Mouse (Mus musculus): ENCODE data around the gene Sh3bp2.

Sh3bp2 gene

GRCm38 (mm10) chr5:34525663-34526476 is at the start of gene Sh3bp2:
Sh3bp2 (plus strand) TSS chr5:34525838.
- DNase-seq = peak; percentile 82

- no peak for DNase-seq
Measured at GRCm38 (mm10) chr5:34480926-34481325, 44.7 kb upstream of the Sh3bp2 start.

- no peak for DNase-seq
Measured at GRCm38 (mm10) chr5:34485731-34486130, 39.9 kb upstream of the Sh3bp2 start.

GRCm38 (mm10) chr5:34487320-34488090 is 38.1 kb upstream of the Sh3bp2 start:
- no peak for DNase-seq

GRCm38 (mm10) chr5:34488741-34489417 is 36.8 kb upstream of the Sh3bp2 start:
- no peak for DNase-seq

- DNase-seq = no peak
Measured at GRCm38 (mm10) chr5:34489418-34489787, 36.2 kb upstream of the Sh3bp2 start.

GRCm38 (mm10) chr5:34496745-34497144 is 28.9 kb upstream of the Sh3bp2 start:
- no peak for DNase-seq

GRCm38 (mm10) chr5:34500886-34501285 is 24.8 kb upstream of the Sh3bp2 start:
- no peak for DNase-seq

GRCm38 (mm10) chr5:34501588-34501987 is 24.1 kb upstream of the Sh3bp2 start:
- no peak for DNase-seq

- DNase-seq = no peak
Measured at GRCm38 (mm10) chr5:34502411-34502810, 23.2 kb upstream of the Sh3bp2 start.

GRCm38 (mm10) chr5:34502821-34503220 is 22.8 kb upstream of the Sh3bp2 start:
- no peak for DNase-seq

GRCm38 (mm10) chr5:34512486-34512885 is 13.2 kb upstream of the Sh3bp2 start:
- no peak for DNase-seq

- peak; percentile 62 for DNase-seq
Measured at GRCm38 (mm10) chr5:34513466-34514217, 12.0 kb upstream of the Sh3bp2 start, which contains the start of gene Tnip2. Tnip2 (minus strand) TSS chr5:34513991.

- no peak for DNase-seq
Measured at GRCm38 (mm10) chr5:34514218-34514566, 11.4 kb upstream of the Sh3bp2 start.

- DNase-seq = no peak
Measured at GRCm38 (mm10) chr5:34515096-34515495, 10.5 kb upstream of the Sh3bp2 start.

- DNase-seq = peak; percentile 72
Measured at GRCm38 (mm10) chr5:34517913-34518312, 7.7 kb upstream of the Sh3bp2 start.

GRCm38 (mm10) chr5:34519389-34519910 is 6.2 kb upstream of the Sh3bp2 start:
- no peak for DNase-seq

GRCm38 (mm10) chr5:34520458-34521209 is 5.0 kb upstream of the Sh3bp2 start:
- DNase-seq = no peak

- DNase-seq = no peak
Measured at GRCm38 (mm10) chr5:34521337-34521736, 4.3 kb upstream of the Sh3bp2 start.

GRCm38 (mm10) chr5:34523958-34524485 is 1.6 kb upstream of the Sh3bp2 start:
- no peak for DNase-seq

GRCm38 (mm10) chr5:34524511-34524910 is 1.1 kb upstream of the Sh3bp2 start:
- no peak for DNase-seq

GRCm38 (mm10) chr5:34526477-34526775 is 788 bp downstream of the Sh3bp2 start:
- no peak for DNase-seq
